Mouse (Mus musculus): Measurements from ENCODE around the gene Rasef. TPM values are rescaled to one million over a fixed set of nuclear protein-coding genes. Genes with fewer than 3 reads are reported as not detected.

Rasef gene
- 0.71 and 0.83 TPM in 2 replicates for polyA plus RNA-seq (2015; fragmentation: Nextera tagmentation; extraction: Ambion mirVana)

DNA sequence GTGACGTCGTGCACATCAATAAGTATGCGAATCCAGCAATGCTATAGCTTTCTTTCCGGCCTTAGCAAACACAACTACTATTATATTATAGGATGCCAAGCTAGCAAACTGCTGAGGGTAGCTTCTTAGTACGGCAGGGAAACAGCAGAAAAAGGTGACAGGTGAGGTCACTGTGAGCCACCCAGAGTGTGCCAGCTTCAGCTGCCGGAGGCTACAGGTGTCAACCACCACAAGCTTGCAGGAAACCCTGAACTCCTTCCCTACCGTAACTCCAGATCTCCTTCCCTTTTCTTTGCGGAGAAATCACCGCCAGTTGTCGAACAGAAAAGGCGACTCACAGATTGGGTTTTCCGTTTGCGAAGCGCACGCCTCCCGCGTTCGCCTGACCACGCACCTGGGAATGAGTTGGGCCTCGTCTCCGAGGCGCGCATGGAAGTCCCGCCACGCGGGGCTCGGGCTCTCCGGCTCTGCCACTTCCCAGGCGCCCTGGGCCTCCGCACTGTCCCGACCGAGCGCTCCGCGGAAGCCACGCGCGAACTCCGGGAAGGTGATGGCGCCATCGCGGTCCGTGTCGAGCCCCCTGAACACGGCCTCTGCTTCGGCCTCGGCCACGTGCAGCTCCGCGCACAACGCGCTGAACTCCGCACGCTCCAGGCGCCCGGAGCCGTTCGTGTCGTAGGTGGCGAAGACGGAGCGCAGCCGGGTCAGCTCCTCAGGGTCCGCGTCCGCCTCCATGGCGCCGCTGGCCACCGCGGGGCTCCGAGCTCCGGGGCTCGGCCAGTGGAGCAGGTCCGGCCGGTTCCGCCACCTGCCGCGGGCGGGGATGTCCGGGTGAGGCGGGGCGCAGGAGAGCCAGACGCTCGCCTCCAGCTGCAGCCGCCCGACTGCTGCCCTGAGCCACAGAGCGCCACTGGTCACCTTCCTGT is at the start of gene Rasef:
TSS of gene Rasef (minus strand) at position 735 of the 926 bp plus-strand sequence.

DNA sequence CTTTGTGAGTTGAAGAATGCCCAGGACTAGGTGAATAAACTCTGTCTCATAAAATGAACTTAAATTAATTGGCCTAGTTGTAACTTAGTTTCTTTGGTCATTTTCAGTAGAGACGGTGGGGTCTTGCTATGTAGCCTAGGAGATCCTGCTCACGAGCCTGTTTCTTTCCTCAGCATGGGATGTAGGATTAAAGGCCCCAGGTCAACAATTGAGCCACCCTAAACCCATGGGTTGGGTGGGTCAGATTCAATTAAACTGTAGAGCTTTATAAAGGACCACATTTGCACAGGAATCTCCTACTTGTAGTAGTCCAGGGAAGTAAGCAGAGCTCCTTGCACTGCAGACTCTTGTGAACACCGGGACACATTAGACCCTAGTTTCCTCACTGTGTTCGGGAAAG is 107.6 kb downstream of the Rasef start, which contains the start of gene Gm428:
TSS of gene Gm428 (plus strand) at position 301 of the 400 bp plus-strand sequence.

DNA sequence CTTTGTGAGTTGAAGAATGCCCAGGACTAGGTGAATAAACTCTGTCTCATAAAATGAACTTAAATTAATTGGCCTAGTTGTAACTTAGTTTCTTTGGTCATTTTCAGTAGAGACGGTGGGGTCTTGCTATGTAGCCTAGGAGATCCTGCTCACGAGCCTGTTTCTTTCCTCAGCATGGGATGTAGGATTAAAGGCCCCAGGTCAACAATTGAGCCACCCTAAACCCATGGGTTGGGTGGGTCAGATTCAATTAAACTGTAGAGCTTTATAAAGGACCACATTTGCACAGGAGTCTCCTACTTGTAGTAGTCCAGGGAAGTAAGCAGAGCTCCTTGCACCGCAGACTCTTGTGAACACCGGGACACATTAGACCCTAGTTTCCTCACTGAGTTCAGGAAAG is 122.7 kb downstream of the Rasef start, which contains the start of gene Gm11239:
TSS of gene Gm11239 (plus strand) at position 301 of the 400 bp plus-strand sequence.

Other genes starting within 250 kb of the Rasef start
- gene Gm11238, start 183.1 kb downstream of the Rasef start, polyA plus RNA-seq (2015; fragmentation: Nextera tagmentation; extraction: Ambion mirVana): not detected in 2 replicates
- not detected in 2 replicates for gene Gm11237, start 168.0 kb downstream of the Rasef start, polyA plus RNA-seq (2015; fragmentation: Nextera tagmentation; extraction: Ambion mirVana)
- not detected in 2 replicates for gene Gm11236, start 152.9 kb downstream of the Rasef start, polyA plus RNA-seq (2015; fragmentation: Nextera tagmentation; extraction: Ambion mirVana)
- gene Gm11239, start 122.6 kb downstream of the Rasef start, polyA plus RNA-seq (2015; fragmentation: Nextera tagmentation; extraction: Ambion mirVana): not detected in 2 replicates
- not detected in 2 replicates for gene Gm428, start 107.5 kb downstream of the Rasef start, polyA plus RNA-seq (2015; fragmentation: Nextera tagmentation; extraction: Ambion mirVana)
- not detected in 2 replicates for gene Gm11758, start 85.3 kb upstream of the Rasef start, polyA plus RNA-seq (2015; fragmentation: Nextera tagmentation; extraction: Ambion mirVana)
- not detected in 2 replicates for gene Gm11757, start 100.1 kb upstream of the Rasef start, polyA plus RNA-seq (2015; fragmentation: Nextera tagmentation; extraction: Ambion mirVana)
- not detected in 2 replicates for gene Gm13871, start 115.0 kb upstream of the Rasef start, polyA plus RNA-seq (2015; fragmentation: Nextera tagmentation; extraction: Ambion mirVana)
- not detected in 2 replicates for gene Gm11756, start 129.8 kb upstream of the Rasef start, polyA plus RNA-seq (2015; fragmentation: Nextera tagmentation; extraction: Ambion mirVana)
- 0.22 TPM in 1 of 2 replicates, not detected in the other for gene 2310002L09Rik, start 159.9 kb upstream of the Rasef start, polyA plus RNA-seq (2015; fragmentation: Nextera tagmentation; extraction: Ambion mirVana)
- 27.1 and 27.6 TPM in 2 replicates for gene Frmd3, start 222.4 kb upstream of the Rasef start, polyA plus RNA-seq (2015; fragmentation: Nextera tagmentation; extraction: Ambion mirVana)

Measured in neural tube, postnatal 0 days (tissue).